Mouse (Mus musculus) liver, embryonic 15.5 days (tissue): ENCODE data around the gene Smc6. TPM values are rescaled to one million over a fixed set of nuclear protein-coding genes. Genes with fewer than 3 reads are reported as not detected.

Experiments used
- ATAC-seq: fragments of 200-750 bp; cut with Nextera tagmentation; 2 replicates; pipeline ENCODE4 v1.8.0; 2017; ENCODE audit warnings: moderate number of reproducible peaks, mild to moderate bottlenecking, moderate library complexity; ENCODE audit not compliant: insufficient read depth
- H3K27ac ChIP-seq: fragments of 300-500 bp; sonication (generic); replicated peaks from 2 replicates; pipeline ENCODE4 v1.5.1; 2015; ENCODE audit warnings: mild to moderate bottlenecking, inconsistent platforms
- H3K27me3 ChIP-seq: fragments of 300-500 bp; sonication (generic); 2 replicates; pipeline ENCODE4 v1.6.1; 2015; ENCODE audit warnings: mild to moderate bottlenecking, inconsistent platforms
- H3K36me3 ChIP-seq: fragments of 300-500 bp; sonication (generic); replicated peaks from 2 replicates; pipeline ENCODE4 v1.6.1; 2015; ENCODE audit warnings: moderate library complexity, mild to moderate bottlenecking, inconsistent platforms
- H3K4me1 ChIP-seq: fragments of 300-500 bp; sonication (generic); replicated peaks from 2 replicates; pipeline ENCODE4 v1.6.1; 2015; ENCODE audit warnings: inconsistent platforms
- H3K4me2 ChIP-seq: fragments of 300-500 bp; sonication (generic); 2 replicates; pipeline ENCODE4 v1.6.1; 2015; ENCODE audit warnings: moderate library complexity, mild to moderate bottlenecking, inconsistent platforms
- H3K4me3 ChIP-seq: fragments of 300-500 bp; sonication (generic); replicated peaks from 2 replicates; pipeline ENCODE4 v1.5.1; 2015; ENCODE audit warnings: mild to moderate bottlenecking, inconsistent platforms
- H3K9ac ChIP-seq: fragments of 300-500 bp; sonication (generic); 2 replicates; pipeline ENCODE4 v1.6.1; 2015; ENCODE audit warnings: moderate library complexity, mild to moderate bottlenecking, inconsistent platforms
- H3K9me3 ChIP-seq: fragments of 300-500 bp; sonication (generic); replicated peaks from 2 replicates; pipeline ENCODE4 v1.6.1; 2016; ENCODE audit warnings: inconsistent platforms
- WGBS: fragments of 180-500 bp; shearing (Covaris S2); methylation state at CpG from one replicate; pipeline ENCODE4 v1.1.7; 2015; ENCODE audit warnings: mixed read lengths; ENCODE audit not compliant: insufficient replicate concordance; 5-methylcytosine and 5-hydroxymethylcytosine counted together
- polyA plus RNA-seq: library from polyadenylated mRNA; unstranded; fragments of >200 nt; fragmentation: Nextera tagmentation; extraction: Ambion mirVana; gene quantifications from 2 replicates; pipeline ENCODE4 v1.2.1, GENCODE M21; 2015

The Smc6 gene
- polyA plus RNA-seq, 1 experiment from 2014 or later: 71.4 TPM

GRCm38 (mm10) chr12:11235996-11236395 is 29.7 kb upstream of the Smc6 start:
- Histone ChIP-seq H3K9me3 (no peaks in the 10 kb centered on the region), H3K4me3 (no peak overlapping the region), H3K9ac (no peak overlapping the region), H3K4me2 (no peak overlapping the region), H3K27ac (no peak overlapping the region), H3K27me3 (no peaks in the 10 kb centered on the region), H3K36me3 (peaks cover 2% of the 10 kb centered on the region), H3K4me1 (no peaks in the 10 kb centered on the region)
- 31% methylated on average over 2 of the region's 2 CpGs for WGBS
- no peak for ATAC-seq

- ATAC-seq: no peak
- peaks cover 67% of the 10 kb centered on the region for H3K36me3 ChIP-seq
Measured at GRCm38 (mm10) chr12:11247460-11247859, 18.2 kb upstream of the Smc6 start.

GRCm38 (mm10) chr12:11250322-11250721 is 15.4 kb upstream of the Smc6 start:
- ATAC-seq: no peak
- Histone ChIP-seq H3K36me3 (peaks cover 68% of the 10 kb centered on the region), H3K4me3 (no peak overlapping the region), H3K9ac (no peak overlapping the region), H3K4me2 (no peak overlapping the region), H3K9me3 (no peaks in the 10 kb centered on the region), H3K27me3 (no peaks in the 10 kb centered on the region), H3K4me1 (no peaks in the 10 kb centered on the region), H3K27ac (no peak overlapping the region)
- WGBS: 65% methylated on average over 3 of the region's 3 CpGs

More at GRCm38 (mm10) chr12:11247460-11247859, 18.2 kb upstream of the Smc6 start:
- Histone ChIP-seq H3K4me2 (no peak overlapping the region), H3K9ac (no peak overlapping the region), H3K9me3 (no peaks in the 10 kb centered on the region), H3K27ac (no peak overlapping the region), H3K4me3 (no peak overlapping the region), H3K27me3 (no peaks in the 10 kb centered on the region), H3K4me1 (no peaks in the 10 kb centered on the region)
- 94% methylated on average over 1 of the region's 1 CpGs for WGBS

GRCm38 (mm10) chr12:11264895-11265294 is 791 bp upstream of the Smc6 start:
- peak overlapping the region; percentile 81 for H3K4me2 ChIP-seq
- no peak for ATAC-seq
- peak overlapping the region; percentile 95 for H3K4me3 ChIP-seq
- H3K9ac ChIP-seq: peak overlapping the region; percentile 96
- H3K27me3 ChIP-seq: no peaks in the 10 kb centered on the region
- peak overlapping the region; percentile 96 for H3K27ac ChIP-seq
- H3K4me1 ChIP-seq: peaks cover 33% of the 10 kb centered on the region
- peaks cover 12% of the 10 kb centered on the region for H3K36me3 ChIP-seq
- 2% methylated on average over 13 of the region's 13 CpGs for WGBS
- no peaks in the 10 kb centered on the region for H3K9me3 ChIP-seq

DNA sequence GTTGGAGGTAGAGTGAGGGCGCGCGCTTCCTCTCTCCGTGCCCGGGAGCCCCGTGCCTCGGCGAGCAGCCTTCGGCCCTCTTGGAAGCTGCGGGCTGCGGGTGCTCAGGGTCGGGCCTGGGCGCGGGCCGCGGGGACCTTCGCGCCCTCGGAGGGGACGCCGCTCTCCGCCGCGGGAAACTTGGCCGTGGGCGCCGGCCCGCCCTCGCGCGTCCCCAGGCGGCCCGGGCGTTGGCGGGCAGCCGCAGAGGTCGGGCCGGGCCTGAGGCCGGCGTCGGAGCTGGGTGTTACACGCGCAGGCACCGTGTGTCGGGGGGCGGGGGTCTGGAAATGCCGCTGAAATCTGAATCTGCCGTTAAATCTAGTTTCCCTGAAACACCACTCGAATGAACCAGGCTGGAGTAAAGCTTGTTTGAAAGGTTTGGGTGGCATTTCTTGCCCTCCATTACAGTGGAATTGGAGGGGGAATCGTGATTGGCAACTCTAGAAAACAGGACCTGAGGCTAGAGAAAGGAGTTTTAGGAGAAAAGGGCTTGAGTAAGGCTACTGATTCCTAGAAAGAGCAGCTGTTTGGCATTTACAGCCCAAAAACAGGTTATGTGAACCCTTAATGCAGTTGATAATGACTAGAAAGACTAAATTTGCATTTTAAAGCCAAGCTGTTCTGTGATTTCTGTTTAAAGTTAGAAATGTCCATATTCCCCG is 748 bp downstream of the Smc6 start:
- Histone ChIP-seq H3K36me3 (no peaks in the 10 kb centered on the region), H3K9me3 (no peaks in the 10 kb centered on the region), H3K4me2 (peak overlapping the region; percentile 81), H3K27me3 (no peaks in the 10 kb centered on the region), H3K4me1 (peaks cover 33% of the 10 kb centered on the region), H3K27ac (peak overlapping the region; percentile 96), H3K9ac (peak overlapping the region; percentile 96), H3K4me3 (peak overlapping the region; percentile 95)
- peak; percentile 62 for ATAC-seq
- WGBS: under 1% methylated on average over 49 of the region's 51 CpGs

- Histone ChIP-seq H3K4me3 (peak overlapping the region; percentile 95), H3K4me2 (peak overlapping the region; percentile 81), H3K27ac (peak overlapping the region; percentile 96), H3K9ac (peak overlapping the region; percentile 96), H3K27me3 (no peaks in the 10 kb centered on the region), H3K9me3 (no peaks in the 10 kb centered on the region), H3K36me3 (no peaks in the 10 kb centered on the region), H3K4me1 (peaks cover 33% of the 10 kb centered on the region)
- ATAC-seq: no peak
- WGBS: 9% methylated on average over 4 of the region's 4 CpGs
Measured at GRCm38 (mm10) chr12:11267030-11267429, 1.3 kb downstream of the Smc6 start.

GRCm38 (mm10) chr12:11272568-11272967 is 6.9 kb downstream of the Smc6 start:
- no peak overlapping the region for H3K4me2 ChIP-seq
- no peak overlapping the region for H3K4me3 ChIP-seq
- no peak overlapping the region for H3K27ac ChIP-seq
- peaks cover 40% of the 10 kb centered on the region for H3K36me3 ChIP-seq
- no peak for ATAC-seq
- peaks cover 14% of the 10 kb centered on the region for H3K4me1 ChIP-seq
- no peaks in the 10 kb centered on the region for H3K9me3 ChIP-seq
- H3K27me3 ChIP-seq: no peaks in the 10 kb centered on the region
- H3K9ac ChIP-seq: no peak overlapping the region
- 84% methylated on average over 4 of the region's 4 CpGs for WGBS

- WGBS: 65% methylated on average over 1 of the region's 1 CpGs
- Histone ChIP-seq H3K36me3 (peaks cover 44% of the 10 kb centered on the region), H3K27ac (no peak overlapping the region), H3K27me3 (no peaks in the 10 kb centered on the region), H3K4me2 (no peak overlapping the region), H3K4me1 (peaks cover 10% of the 10 kb centered on the region), H3K4me3 (no peak overlapping the region), H3K9me3 (no peaks in the 10 kb centered on the region), H3K9ac (no peak overlapping the region)
- no peak for ATAC-seq
Measured at GRCm38 (mm10) chr12:11273185-11273584, 7.5 kb downstream of the Smc6 start.

GRCm38 (mm10) chr12:11276632-11277031 is 10.9 kb downstream of the Smc6 start:
- no peaks in the 10 kb centered on the region for H3K27me3 ChIP-seq
- H3K9ac ChIP-seq: no peak overlapping the region
- 85% methylated on average over 2 of the region's 2 CpGs for WGBS
- no peak overlapping the region for H3K27ac ChIP-seq
- H3K4me3 ChIP-seq: no peak overlapping the region
- H3K4me1 ChIP-seq: no peaks in the 10 kb centered on the region
- H3K36me3 ChIP-seq: peaks cover 73% of the 10 kb centered on the region
- H3K9me3 ChIP-seq: no peaks in the 10 kb centered on the region
- H3K4me2 ChIP-seq: no peak overlapping the region
- no peak for ATAC-seq

DNA sequence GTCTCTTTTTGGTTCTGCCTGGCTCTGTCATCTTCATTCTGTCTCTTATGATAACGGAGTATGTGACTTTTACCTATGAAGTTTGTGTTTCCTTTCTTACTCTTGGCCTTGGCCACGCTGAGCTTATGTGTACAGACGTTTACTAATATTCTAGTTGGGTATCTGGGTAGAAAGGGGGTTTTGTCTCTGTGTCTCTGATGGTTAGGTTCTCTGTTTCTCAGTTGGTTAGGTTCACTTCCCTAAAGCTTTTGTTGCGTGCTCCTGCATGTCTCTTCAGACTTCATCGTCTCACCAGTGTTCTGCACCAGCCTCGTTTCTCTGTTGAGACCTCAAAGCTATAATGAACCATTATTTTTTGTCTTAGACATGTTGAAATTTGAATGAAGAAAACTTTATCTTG is 11.5 kb downstream of the Smc6 start:
- 81% methylated on average over 6 of the region's 6 CpGs for WGBS
- ATAC-seq: no peak
- Histone ChIP-seq H3K9me3 (no peaks in the 10 kb centered on the region), H3K4me2 (no peak overlapping the region), H3K27me3 (no peaks in the 10 kb centered on the region), H3K27ac (no peak overlapping the region), H3K4me3 (no peak overlapping the region), H3K9ac (no peak overlapping the region), H3K36me3 (peaks cover 76% of the 10 kb centered on the region), H3K4me1 (no peaks in the 10 kb centered on the region)

DNA sequence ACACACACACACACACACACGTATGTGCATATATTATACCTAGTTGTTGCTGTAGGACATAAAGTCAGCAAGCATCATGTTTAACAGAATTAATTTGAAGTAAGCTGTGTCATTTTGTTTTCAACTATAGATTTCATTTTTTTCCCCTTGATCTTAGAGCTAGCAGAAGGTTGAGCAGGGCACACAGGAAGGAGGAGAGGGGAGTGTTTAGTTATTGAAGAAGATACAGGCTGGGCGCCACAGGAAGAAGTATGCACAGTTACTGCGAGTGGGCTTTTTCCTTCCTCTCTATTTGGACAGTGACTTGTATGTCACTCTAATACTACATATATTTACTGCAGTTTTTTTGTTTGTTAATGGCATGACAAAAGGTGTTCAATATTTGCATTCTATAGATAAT is 14.2 kb downstream of the Smc6 start:
- Histone ChIP-seq H3K36me3 (peaks cover 71% of the 10 kb centered on the region), H3K9me3 (no peaks in the 10 kb centered on the region), H3K4me1 (no peaks in the 10 kb centered on the region), H3K27ac (no peak overlapping the region), H3K4me2 (no peak overlapping the region), H3K9ac (no peak overlapping the region), H3K27me3 (no peaks in the 10 kb centered on the region), H3K4me3 (no peak overlapping the region)
- WGBS: 76% methylated on average over 3 of the region's 3 CpGs
- no peak for ATAC-seq

DNA sequence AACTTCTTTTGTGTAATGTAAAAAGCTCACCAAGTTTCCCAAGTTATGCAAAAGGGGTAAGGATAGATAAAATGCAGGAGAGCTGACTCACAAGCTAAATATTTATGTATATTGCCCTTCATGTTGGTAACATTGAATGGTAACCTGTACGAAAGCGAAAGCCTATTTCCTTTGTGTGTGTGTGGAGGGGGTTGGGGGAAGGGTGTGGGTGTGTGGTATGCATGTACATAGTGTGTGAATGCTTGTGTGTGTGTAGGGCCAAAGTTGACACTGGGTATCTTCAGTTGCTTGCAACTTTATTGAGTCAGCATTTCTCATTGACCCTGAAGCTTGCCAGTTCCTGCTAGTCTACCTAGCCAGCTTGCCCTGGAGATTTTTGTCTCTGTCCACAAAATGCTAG is 15.9 kb downstream of the Smc6 start:
- ATAC-seq: no peak
- Histone ChIP-seq H3K9ac (no peak overlapping the region), H3K9me3 (no peaks in the 10 kb centered on the region), H3K4me3 (no peak overlapping the region), H3K36me3 (peaks cover 76% of the 10 kb centered on the region), H3K4me2 (no peak overlapping the region), H3K4me1 (no peaks in the 10 kb centered on the region), H3K27ac (no peak overlapping the region), H3K27me3 (no peaks in the 10 kb centered on the region)
- 87% methylated on average over 2 of the region's 2 CpGs for WGBS
